Mouse (Mus musculus) lung, postnatal 14 days (tissue): ENCODE measurements at regions not wholly inside any gene's neighbourhood (a gene's known extent, or its start where the extent isn't known, plus 50 kb on each side); places are given as distances from the start of the nearest gene placed in this dataset.
A peak's percentile ranks its signal among the peaks of the same experiment; 100 is the strongest.

Experiments
- DNase-seq: peaks from one replicate; pipeline ENCODE4 v3.0.0; 2021

DNA sequence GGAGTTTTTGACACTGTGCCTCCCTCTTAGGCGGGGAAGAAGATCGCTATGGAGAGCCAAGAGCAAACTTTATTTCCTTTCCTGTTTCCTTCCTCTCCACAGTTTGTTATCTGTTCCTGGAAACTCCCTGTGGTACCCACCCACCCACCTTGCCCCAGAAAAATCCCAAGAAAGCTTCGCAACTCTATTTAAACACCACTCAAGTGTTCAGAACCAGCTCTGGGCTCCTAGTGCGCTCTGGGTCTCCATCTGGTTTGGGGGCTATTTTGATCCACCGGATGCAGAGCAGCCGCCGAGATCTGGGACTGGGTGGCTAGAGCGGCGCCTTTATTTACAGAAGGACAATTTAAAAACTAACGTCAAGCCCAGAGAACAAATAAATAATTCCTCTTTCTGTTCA is 158.6 kb downstream of the Trim29 start:
- DNase-seq = no peak

DNA sequence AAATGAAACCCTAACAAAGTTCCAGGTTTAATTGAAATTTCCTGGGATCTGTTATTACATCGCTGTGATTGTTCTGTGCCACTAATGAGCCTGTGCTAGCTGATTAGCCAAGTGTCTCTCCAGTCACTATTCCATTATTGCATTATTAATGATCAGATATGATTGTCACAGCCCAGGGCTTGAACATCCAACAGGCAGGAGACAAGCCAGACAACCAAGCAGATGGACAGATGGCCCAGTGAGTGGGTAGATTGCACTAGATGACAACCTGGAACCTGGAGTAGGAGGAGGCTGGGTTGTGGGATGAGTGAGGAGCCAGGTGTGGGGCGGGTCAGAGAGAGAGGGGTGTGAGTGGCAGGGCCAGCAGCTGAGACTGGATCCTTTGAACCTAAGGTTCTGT is 161.6 kb downstream of the Trim29 start:
- no peak for DNase-seq

DNA sequence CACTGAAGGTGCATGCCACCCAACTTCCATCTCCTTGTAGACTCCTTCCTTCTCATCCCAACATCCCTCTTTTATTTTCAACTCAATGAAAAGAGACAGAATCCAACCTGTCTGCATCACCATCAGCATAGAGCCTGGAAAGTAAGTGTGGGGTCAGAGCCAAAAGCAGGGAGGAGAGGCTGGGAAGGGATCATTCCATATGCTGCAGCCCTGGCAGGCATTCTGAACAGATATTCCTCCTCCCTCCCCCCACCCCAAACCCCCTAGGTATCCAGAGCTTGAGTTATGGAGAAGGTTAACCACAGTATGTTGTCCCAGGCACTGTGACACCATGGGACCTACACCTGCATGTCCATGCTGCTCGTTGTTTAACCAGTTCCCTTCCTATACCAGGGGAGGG is 162.5 kb downstream of the Trim29 start:
- DNase-seq = no peak

DNA sequence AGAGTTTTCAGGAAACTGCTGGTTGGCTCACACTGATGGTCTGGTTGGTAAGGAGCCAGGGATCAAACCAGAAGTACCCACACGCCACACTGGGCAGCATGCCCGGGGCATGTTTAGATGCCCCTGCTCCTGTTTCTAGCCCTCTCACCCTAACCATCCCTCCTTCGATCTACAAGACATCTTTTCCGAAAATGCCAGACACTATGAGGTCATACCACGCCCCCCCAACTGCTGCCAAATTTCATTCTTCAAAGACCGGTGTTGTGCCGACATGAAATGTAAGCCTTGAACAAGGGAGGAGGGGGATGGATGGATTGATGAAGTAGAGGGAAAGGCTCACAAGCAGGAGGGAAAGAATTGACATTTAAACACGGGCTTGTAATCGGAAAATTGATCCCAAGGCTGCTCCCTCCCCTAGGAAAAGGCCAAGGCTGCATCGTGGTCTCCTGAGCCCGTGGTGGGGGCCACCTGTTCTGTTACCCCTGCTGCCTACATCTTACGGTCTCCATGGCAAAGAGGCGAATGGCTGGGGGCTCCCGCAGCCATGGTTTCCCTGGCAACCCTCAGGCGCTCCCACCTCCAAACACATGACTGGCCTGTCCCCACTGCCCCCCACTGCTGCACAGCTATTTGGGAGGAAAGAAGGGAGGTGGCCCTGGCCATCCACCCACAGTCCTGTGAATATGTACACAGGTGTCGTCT is 163.1 kb downstream of the Trim29 start:
- DNase-seq = no peak

DNA sequence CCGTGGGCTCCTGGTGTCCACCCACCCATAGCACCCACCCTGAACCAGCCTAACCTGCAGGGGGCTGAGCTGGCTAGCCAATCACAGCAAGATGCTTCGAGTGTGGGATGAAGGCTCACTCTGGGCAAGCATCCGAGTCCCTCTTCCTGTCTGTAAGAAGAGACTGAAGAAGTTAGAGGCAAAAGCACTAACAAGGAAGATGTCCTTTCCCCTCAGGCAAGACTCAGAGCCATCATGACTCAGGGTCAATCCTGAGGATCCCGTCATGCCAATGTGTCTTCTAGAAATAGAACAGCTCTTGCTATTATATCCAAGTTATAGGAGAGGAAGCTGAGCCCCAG is 163.6 kb downstream of the Trim29 start:
- DNase-seq = no peak

DNA sequence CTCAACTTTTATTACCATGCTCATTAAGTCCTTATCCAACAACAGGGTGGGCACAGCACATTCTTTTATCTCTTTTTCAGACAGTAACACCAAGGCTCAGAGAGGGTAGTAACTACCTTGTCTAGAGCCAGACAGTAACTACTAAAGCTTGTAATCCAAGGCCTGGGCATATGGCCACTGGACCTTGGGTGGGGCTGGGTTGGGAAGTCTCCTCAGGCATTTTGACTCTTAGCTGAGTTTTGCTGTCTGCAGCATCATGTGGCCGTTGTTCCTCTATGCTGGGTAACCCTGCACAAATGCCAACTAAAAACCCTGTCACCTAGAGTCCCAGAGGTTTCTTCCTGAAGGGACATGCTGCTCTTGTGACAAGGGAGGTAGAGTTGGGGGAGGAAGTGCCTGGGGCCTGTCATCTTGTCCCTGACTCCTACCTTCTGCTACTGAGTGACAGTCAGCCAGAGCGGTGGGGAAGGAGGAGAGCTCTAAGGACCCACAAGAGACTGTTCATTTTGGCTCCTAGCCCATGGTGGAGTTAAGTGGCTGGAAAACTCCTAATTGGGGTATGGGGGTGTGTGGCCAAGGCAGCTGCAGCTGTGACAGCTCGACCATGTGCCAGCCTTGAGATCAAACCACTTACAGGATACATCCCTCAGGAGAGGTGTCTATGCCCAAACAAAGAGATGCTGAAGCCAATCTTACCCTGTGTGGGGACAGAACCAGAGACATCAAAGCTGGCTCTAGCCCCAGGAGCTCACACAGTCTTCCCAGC is 170.4 kb downstream of the Trim29 start:
- no peak for DNase-seq

DNA sequence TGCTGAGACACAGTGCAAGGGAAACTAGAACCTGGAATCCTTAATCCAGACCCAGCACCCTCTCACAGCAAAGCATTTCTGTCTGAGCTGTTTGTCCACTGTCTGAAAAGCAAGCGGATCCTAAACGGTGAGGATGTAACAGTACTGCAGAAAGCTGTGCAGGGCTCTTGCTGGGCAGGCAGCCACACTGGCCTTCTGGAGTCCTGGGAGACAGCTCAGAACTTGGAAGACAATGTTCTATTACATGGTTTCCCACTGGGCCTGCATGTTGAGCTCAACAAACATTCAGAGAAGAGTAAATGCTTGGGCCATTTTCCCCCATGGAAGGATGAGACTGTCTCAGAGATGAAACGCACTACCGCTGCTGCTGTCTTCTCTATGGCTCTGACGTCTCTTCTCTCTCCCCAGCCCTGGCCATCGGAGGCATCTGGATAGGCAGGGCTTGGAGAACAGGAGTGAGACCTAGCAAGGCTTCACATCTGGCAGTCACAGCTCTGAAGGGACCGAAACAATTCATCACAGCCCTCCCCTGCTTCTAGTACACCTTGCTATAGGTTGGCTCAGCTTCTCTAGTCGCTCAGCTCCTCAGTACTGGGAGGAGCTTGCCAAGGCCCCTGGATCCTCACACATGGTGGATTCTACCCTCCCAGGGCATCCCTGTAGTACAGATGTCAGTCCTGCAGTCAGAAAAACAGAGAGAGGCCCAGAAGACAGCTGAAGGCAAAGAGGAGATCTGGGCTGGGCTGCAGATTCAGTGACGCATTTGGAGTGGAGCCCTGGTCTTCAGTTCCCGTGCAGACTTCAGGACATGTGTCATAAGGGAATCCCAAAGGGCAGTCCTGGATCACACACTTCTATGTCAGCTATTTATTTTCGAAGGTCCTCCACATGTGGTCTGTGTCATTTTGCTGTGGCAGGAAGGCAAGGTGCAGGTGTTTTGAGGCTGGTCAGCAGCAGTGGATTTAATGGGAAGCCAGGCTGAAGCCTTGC is 171.7 kb downstream of the Trim29 start:
- DNase-seq = no peak

DNA sequence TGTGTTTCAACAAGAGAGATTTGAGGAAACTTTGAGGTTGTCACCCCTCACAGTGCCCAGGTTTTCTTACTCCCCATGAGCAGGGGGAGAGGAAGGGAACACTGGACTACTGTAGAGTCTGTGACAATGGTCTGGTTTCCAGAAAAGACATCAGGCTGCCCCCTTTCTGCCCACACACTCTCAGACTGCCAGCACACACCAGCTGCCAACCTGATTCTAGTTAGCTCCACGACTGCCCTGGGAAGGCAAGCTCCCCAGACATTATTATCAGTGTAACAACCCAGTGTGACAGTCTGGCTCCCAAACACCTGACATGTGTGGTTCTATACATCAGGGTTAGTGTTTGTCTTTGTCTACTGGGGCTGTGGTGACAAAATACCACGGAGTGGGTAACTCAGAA is 172.5 kb downstream of the Trim29 start:
- no peak for DNase-seq

DNA sequence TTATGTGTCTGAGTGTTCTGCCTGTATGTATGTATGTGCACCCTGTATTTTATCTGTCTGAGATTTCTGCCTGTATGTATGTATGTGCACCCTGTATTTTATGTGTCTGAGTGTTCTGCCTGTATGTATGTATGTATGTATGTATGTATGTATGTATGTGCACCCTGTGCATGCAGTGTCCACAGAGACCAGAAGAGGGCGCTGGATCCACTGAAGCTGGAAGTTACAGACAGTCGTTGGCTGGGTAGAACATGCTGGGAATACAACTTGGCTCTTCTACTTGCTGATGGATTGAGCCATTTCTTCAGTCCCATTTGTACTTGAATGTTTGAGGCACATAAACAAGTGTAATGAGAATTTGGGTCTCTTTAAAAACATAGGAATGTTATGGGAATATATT is 173.3 kb downstream of the Trim29 start:
- no peak for DNase-seq

DNA sequence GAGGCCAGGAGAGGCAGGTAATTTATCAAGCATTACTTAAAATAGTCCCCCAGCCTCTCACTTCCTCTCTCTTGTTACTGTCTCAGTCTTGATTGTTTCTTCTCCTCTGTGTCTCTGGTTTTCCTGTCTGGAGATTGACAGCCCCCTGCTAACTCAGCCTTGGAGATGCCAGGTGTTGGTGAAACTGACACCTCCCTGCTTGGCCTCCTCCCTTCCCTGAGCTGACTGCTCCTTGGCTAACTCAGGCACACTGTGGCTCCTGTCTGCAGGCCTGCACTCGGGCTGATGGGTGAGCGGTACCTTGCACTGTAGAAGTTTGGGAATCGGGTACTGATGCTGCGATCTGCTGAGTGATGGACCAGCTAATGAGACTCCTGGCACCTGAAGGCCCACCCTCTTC is 176.1 kb downstream of the Trim29 start:
- no peak for DNase-seq

DNA sequence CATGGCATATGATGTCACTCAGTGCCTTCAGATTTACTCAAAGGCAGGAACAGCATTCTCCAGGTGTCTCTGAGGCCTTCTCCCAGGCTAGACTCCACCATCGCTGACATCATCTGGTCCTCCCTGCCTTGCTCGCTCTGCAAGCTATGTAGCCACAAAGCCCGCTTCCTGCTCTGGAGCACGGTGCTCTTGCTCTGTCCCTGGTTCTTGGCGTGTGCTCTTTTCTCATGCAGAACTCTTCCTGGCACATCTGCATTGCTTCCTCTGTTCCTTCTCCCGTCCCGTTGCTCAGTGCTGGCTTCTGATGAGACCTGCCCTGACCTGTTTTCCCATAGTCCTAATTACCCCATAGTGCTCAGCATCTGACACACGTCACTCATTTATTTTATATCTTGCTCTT is 178.6 kb downstream of the Trim29 start:
- DNase-seq = no peak

DNA sequence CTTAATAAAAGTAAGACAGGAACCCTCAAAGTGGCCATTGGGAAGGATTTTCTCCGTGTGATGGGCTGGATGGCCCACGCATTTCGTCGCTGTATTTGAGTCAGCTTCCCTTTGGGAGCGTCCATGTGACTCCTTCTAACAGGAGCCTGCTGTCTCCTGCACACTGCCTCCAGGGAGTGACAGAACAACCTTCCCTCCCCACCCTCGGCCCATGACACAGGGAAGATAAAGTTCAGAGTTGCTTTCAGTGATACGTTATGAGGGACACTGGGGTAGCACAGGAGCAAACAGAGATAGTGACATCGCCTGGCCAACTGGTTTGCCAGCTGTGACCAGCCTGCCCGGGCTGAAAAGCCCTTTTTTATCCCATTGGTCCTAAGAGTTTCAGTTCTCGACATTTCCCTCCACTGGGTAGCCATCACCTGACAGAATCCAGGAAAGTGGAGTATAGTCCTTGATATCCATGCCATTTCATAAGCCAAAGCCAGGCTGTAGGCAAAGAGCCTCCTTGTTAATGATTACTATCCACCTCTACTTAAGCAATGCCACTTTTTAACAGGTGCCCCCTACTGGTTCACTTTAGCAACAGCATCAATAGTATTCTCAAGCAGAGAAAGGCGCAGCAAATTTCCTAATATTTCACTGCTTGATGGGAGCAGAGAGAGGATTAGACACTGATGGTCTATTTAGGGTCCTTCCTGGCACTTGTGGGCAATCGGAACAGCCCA is 180.5 kb downstream of the Trim29 start:
- DNase-seq = peak; percentile 13

DNA sequence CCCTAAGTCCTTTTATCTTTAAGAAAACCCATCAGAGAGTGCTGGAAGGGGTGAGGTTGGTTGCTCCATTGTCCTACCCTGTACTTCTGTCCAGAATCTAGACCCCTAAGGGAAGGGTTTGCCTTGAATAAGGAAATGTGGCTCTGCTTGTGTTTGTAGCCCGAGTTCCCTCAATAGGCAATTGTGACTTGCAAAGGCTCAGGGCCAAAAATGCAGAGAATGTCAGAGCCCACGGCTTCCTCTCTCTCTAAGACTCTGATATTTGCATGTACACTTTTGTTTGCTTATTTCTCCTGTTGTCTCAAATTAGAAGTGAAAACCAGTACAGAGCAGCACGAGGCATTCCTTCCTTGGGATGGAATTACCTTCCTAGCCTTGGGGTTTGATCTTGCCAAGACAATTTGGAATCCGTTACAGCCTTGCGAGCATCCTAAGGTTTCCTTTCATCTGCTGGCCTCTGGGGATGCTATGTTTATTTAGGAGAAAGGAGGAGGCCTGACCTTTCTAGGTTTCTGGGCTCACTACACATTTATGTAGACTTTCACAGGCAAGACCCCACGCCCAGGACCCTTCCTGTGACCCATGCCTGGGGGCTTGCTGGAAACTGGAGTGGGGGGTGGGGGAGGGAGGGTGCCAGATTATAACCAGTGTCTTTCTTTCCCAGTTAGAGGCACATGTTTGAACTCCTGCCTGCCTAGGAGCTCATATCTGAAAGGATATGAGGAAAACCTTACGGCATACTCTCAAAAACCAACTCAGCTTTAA is 181.8 kb downstream of the Trim29 start:
- DNase-seq = no peak

DNA sequence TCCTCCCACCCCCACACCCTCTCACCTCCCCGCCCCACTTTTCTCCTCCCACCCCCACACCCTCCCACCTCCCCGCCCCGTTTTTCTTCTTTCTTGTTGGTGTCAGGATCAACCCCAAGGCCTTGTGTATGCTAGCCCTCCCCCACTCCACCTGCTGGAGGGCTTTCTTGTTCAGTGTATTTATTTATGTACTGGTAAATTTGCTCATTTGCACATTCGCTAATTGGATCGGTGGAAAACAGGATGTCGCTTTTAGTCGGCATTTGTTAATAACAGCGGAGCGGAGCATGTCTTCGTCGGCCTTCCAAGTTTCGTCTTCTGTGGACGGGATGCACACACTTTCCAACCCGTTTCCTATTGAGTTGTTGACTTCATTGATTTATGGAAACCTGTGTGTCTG is 187.9 kb downstream of the Trim29 start:
- DNase-seq = no peak

DNA sequence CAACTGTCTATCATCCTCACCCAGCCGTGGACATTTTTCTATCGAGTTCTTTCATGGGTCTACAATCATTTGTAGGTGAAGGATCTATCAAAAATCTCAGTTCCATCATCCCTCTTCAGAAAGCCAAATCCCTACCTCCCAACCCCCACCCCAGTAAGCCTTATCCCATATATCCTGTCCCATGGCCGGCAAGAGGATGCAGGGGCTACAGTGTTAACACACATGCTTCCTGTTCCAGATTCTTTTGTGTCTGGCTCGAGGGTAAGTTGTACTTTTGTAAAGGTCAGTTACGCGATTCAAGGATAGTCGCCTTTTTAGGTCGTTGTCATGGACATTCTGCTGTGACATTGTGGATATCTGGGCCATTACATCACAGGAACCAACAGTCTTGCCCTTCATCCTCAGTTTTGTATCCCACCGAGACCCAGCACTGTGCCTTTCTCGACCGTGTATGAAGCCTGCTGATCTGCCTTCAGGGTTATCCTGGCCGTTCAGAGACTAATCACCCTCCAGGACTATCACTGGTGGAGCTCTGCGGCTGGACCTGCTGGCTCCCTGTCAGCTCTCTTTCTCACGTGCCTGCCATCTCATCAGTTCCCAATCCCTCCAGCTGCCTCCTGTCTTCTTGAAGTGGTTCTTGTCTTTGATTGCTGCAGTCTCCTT is 193.8 kb downstream of the Trim29 start:
- DNase-seq = no peak

DNA sequence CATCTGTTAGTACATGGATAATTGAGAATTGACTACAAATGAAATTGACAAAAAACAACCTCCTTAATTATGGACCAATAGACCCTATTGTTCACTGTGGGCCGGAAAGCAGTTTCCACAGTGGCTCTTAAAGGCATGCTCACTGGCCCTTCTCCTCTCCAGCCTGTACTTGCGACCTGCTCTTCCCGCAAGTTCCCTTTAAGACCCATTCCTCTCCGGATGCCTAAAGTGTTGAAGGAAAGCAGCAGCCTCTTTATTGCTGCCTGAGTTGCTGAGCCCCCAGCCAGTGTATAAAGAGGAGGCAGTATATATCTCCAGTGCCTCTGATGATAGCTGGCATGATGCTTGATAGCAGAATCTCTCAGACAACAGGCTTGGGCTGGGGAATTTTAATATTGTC is 195.2 kb downstream of the Trim29 start:
- no peak for DNase-seq

DNA sequence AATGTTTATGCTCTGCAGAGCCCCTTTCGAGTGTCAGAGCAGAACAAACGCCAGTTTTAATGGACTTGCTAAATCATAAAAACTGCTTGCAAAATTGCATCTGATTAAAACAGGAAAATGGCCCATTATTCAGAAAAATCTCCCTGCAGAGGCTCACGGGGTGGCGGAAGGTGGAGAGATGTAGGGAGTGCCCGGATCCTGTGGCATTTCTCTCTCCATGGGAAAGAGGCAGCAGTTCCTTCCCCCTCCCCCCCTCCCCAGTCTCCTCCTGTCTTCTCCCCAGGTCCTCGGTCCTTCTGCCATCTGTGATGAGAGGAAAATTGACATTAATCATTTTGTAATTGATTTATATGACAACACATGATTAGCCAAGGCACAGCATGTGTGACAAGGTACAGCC is 195.6 kb downstream of the Trim29 start:
- no peak for DNase-seq

DNA sequence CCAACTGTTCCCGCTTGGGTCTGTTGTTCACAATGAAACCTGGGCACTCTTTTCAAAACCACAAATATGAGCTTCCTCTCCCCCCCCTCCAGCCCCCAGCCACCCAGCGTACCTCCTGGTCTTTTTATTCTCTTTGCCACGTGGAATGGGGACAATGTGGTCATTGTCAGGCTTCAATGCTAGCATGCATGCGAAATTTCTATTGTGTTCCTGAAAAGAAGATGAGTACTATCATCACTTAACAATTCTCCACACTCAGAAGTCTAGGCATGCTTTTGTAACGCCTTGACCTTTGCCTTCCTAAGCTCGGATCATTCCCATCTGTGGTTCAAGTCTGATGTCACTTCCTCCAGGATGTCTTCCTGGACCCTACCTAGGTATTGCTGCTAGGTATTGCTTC is 202.2 kb downstream of the Trim29 start:
- no peak for DNase-seq

DNA sequence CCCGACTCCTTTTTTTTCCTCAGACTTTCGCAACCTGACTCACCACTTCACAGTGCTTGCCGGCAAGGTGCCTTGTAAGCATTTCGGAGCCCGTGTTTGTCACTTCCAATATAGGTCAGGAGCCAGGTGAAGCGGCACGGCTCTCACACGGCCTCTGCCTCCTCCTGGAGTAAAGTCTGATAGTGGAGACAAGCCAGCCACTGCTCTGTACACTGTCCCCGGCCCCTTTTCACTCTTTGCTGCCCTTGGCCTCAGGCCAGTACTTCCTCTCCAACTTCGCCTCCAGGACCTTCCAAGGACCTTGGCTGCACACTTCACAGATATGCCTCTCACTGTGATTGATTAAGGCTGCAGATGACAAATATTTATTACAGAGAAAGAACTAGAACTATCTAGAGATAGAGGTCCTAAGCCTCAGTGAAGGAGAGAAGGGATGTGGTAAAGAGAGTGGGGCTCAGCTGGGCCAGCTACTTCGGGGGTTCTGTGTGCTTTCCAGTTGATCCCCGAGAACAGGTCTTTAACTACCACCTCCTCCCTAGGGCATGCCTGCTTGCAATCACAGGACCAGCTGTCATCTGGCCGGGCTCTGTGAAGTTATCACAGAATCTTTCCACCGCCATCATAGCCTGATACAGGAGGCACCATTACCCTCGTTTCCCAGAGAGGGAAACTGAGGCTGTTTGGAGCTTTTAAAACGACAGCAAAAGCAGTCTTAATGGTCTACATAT is 204.2 kb downstream of the Trim29 start:
- no peak for DNase-seq

DNA sequence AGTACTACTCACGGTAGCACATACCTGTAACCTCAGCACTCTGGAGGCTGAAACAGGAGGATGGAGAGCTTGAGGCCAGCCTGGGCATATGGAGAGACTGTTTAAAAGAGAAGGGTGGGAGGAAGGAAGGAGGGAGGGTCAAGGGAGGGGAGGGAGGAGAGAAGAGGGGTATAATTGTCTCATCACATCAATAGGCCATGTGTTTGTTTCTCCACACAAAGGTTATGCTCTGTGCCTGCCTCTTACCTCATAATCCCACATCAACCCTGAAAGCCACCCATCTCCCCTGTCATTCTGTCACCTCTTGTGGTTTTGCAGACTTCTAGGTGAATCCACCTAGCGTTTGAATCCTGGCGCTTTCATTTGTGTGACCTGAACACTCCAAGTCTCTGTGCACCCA is 210.3 kb downstream of the Trim29 start:
- no peak for DNase-seq
